Comparison of ENCODE assay signal across 8 mouse cellular contexts in the genomic region with DNA sequence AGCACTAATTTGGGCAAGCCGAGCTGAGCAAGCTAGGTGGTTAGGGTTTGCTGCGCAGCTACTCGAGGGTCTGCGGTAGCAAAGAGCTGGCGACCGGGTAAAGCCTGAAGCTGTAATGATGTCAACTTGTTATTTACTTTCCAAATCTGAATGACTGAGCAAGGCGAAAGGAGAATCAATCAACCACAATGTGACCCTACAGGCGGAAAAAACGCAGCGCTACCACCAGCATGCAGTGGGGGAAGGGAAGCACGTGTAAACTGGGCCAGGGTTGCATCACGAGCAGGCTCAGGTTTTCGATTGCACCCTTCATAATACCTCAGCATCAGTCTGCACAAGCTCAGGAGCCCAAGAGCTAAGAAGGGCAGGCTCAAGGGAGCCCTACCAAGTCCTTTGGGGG. TPM values are rescaled to one million over a fixed set of nuclear protein-coding genes. Genes with fewer than 3 reads are reported as not detected.
DNase-seq lines count a peak whose midpoint lies in the region; ATAC-seq lines count a peak whose summit lies in the region.

No protein-coding gene starts in this region.

- peak; percentile 84 for ATAC-seq in hindbrain, embryonic 14.5 days (ENCODE audit: low FRiP score)

- peaks cover 16% of the 10 kb centered on the region; the same call in 1 of the 2 replicates for H3K4me1 ChIP-seq in hindbrain, embryonic 14.5 days (replicated peaks; ENCODE audit: control insufficient read depth, insufficient read depth, low read length)

- H3K4me3 ChIP-seq in hindbrain, embryonic 14.5 days (replicated peaks; ENCODE audit: low read length): peak overlapping the region; percentile 73

- peak overlapping the region; percentile 96 for H3K27ac ChIP-seq in hindbrain, embryonic 14.5 days

- peak; percentile 85 for DNase-seq in Muller cell, postnatal 12 days (ENCODE audit: inconsistent ontology term)
- DNase-seq in cerebellum, postnatal 14 days: peak; percentile 87 to 88
- peak; percentile 42 to 57 for DNase-seq in frontal cortex, postnatal 25 days (ENCODE audit: low spot score in 2 of 2)
- DNase-seq in hindbrain, embryonic 14.5 days (ENCODE audit: low spot score): peak; percentile 90
- DNase-seq in layer of hippocampus, postnatal 36 days: peak; percentile 74 to 80
- peak; percentile 95 for DNase-seq in lung, postnatal 36 days
- DNase-seq in retina, postnatal 1 day: peak; percentile 97
- DNase-seq in urinary bladder, adult 18-20 months (ENCODE audit: low spot score in 2 of 2): peak; percentile 37 to 78

- no peaks in the 10 kb centered on the region for H3K9me3 ChIP-seq in hindbrain, embryonic 14.5 days (ENCODE audit: control insufficient read depth, low read length)

- WGBS in hindbrain, embryonic 14.5 days: 13% methylated on average over 13 of the region's 13 CpGs

- H3K9ac ChIP-seq in hindbrain, embryonic 14.5 days: peak overlapping the region; percentile 84

- H3K27me3 ChIP-seq in hindbrain, embryonic 14.5 days (ENCODE audit: control insufficient read depth, insufficient read depth, low read length): no peaks in the 10 kb centered on the region

- no peaks in the 10 kb centered on the region for H3K36me3 ChIP-seq in hindbrain, embryonic 14.5 days (replicated peaks; ENCODE audit: control insufficient read depth, insufficient read depth)

- H3K4me2 ChIP-seq in hindbrain, embryonic 14.5 days (replicated peaks): peak overlapping the region; percentile 62

RNA-seq across cellular contexts. Expression of a gene that starts 1.7 kb away (rescaled TPM):
- polyA plus RNA-seq in hindbrain, embryonic 14.5 days (2014; fragmentation: Nextera tagmentation; extraction: Ambion mirVana): 46.0 and 51.0 TPM in 2 replicates
- 10 to 100 TPM; 30.5 to 31.9 TPM for total RNA-seq in layer of hippocampus, postnatal 36 days (2021)

Comparison
In these comparisons a context has a peak if more than half of its experiments do, and no peak if none do; other contexts are left out.
1. Peak in every context shown above with its lines: DNase-seq, ATAC-seq, H3K4me3 ChIP-seq and H3K27ac ChIP-seq.